Mouse (Mus musculus): ENCODE results near the gene Mkrn1.

- TF ChIP-seq CTCF (IDR thresholded peaks at IDR 0.05; ENCODE audit: borderline replicate concordance, insufficient read depth, low read length) (no peak), POLR2A (IDR thresholded peaks at IDR 0.05; ENCODE audit: low read depth, low read length) (no peak)
Measured at GRCm38 (mm10) chr6:39406480-39406879, 13.8 kb downstream of the Mkrn1 start.

Data from embryonic fibroblast, embryonic 13.5 days (primary cell).